Mouse (Mus musculus): ENCODE data around the gene Olfr629.
"Not testable (repeated sequence)": the region's sequence is repeated elsewhere in the genome, so short reads cannot be mapped to it uniquely, and the experiment has no call there.

Gene Olfr629

DNA sequence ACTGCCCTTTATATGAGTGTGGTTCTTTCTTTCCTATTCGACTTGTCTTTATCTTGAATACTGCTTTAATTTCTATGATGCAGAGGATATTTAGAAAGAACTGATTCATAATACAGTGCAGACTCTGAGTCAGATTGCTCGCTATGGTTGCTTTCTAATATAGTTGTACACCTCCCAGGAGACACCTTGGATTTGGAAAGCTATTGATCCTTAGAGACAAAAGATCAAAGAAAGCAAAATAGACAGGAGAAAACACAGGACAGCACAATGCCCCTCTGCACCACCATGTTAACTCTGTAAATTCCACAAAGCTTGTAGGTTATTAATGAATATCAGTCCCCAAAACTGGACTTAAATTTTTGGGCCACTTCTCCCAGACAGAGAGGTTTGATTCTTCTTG lies at the start of gene Olfr629:
Olfr629 (minus strand) TSS at position 101 of the 400 bp plus-strand sequence.
- DNase-seq (ENCODE audit: low read depth, low spot score): no peak

DNA sequence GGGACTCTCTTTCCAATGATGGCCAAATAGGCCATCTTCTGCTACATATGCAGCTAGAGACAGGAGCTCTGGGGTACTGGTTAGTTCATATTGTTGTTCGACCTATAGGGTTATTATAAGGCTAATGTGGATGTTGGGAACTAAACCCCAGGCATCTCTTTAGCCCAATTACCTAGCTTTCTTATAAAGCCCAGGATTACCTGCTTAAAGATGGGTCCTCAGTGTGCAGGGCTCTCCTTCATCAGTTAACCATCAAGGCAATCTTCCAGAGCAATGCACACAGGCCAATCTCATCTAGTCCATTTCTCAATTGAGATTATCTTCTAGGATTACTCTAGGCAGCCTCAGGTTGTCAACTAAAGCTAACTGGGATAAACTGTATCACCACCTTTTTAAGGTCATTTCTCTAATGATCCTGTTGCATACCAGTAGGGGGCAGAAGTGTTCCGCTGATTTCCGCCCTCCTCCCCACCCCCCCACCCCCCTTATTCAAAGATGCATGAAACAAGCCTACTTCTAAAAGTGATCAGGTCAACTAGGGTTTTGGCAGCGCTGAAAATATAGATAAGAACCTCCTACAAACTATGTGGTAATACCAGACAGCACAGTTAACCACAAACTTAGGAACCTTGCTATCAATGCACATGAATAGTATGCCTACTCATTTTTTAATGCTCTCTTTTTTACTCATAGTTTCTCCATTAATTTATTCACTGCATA lies 48.1 kb upstream of the Olfr629 start:
- DNase-seq (ENCODE audit: low read depth, low spot score): no peak

DNA sequence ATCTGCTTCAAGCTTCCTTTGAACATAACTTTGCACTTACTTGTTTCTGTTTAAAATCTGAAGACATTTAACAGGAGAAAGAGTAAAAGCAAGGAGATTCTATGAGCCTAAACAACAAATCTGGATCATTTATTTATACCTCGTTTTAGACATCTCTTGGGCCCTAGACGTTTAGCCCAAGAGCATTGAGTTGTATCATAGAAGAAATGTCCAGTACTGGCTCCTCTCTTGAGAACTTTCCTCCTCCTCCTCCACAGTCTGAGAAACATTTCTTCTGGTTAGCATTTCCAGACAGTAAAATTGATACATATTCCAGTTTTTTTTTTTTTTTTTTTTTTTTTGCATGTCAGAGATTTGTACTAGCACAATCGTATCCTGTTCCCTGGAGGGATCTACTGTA lies 47.0 kb upstream of the Olfr629 start, which contains the start of gene Olfr67:
Olfr67 (minus strand) TSS at position 101 of the 400 bp plus-strand sequence.
- no peak for DNase-seq (ENCODE audit: low read depth, low spot score)

DNA sequence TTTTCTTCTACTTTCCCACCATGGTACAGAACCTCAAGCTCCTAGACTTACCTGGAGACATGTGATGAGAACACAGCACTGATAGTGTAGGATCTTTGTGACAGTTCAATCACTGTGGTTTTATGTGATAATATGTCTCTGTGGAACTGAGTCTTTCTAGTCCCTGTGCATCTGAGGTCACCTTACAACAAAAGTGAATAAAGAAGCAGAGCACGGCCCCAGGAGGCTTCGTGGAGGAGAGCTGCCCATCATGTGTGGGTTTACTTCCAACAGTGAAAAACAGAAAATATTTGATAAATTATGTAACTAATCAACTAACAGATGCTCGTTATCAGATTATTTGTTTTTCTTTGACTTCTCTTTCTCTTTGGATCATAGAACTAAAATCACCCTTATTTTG lies 34.9 kb upstream of the Olfr629 start, which contains the start of gene Olfr68:
Olfr68 (minus strand) TSS at position 101 of the 400 bp plus-strand sequence.
- DNase-seq (ENCODE audit: low read depth, low spot score): no peak

DNA sequence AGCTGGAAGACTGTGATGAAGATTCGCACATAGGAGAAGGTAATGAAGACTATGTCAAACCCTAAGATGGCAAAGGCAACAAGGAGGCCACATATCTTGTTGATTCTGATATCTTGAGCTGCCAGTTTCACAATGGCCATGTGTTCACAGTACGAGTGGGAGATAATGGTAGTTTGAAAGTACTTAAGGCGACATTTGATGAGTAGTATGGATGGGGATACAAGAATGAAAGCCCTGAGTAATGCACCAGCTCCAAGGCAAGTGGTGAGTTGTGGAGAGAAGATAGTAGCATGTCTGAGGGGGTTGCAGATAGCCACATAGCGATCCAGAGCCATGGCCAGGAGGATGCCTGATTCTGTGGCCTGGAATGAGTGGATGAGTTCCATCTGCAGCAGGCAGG lies 32.9 kb upstream of the Olfr629 start:
- not testable (repeated sequence) for DNase-seq (ENCODE audit: low read depth, low spot score)

DNA sequence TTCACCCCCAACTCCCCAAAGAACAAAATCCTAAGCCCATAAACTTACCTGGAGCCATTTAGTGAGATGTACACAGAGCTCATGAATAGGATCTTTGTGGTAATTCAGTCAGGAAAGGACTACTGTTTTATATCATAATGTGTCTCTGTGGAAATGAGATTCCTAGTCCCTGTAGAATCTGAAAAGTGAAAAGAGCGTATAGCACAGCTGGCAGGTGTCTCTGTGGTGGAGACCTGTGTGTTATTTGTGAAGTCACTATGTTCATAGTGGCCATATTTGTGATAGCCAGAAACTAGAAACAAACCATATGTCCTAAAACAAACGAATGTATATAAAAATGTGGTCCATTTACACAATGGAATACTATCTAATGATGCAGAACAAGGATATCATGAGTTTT lies 26.8 kb upstream of the Olfr629 start, which contains the start of gene Olfr69:
Olfr69 (minus strand) TSS at position 101 of the 400 bp plus-strand sequence.
- no peak for DNase-seq (ENCODE audit: low read depth, low spot score)

DNA sequence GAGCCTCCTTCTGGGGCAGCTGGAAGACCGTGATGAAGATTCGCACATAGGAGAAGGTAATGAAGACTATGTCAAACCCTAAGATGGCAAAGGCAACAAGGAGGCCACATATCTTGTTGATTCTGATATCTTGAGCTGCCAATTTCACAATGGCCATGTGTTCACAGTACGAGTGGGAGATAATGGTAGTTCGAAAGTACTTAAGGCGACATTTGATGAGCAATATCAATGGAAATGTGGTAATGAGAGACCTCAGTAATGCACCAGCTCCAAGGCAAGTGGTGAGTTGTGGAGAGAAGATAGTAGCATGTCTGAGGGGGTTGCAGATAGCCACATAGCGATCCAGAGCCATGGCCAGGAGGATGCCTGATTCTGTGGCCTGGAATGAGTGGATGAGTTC lies 22.9 kb upstream of the Olfr629 start:
- DNase-seq (ENCODE audit: low read depth, low spot score): not testable (repeated sequence)

DNA sequence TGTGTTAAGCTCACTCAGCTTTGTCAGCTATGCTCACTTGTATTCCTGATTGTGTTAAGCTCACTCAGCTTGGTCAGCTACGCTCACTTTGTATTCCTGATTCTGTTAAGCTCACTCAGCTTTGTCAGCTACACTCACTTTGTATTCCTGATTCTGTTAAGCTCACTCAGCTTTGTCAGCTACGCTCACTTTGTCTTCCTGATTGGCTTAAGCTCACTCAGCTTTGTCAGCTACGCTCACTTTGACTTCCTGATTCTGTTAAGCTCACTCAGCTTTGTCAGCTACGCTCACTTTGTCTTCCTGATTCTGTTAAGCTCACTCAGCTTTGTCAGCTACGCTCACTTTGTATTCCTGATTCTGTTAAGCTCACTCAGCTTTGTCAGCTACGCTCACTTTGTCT lies 17.5 kb upstream of the Olfr629 start:
- not testable (repeated sequence) for DNase-seq (ENCODE audit: low read depth, low spot score)

DNA sequence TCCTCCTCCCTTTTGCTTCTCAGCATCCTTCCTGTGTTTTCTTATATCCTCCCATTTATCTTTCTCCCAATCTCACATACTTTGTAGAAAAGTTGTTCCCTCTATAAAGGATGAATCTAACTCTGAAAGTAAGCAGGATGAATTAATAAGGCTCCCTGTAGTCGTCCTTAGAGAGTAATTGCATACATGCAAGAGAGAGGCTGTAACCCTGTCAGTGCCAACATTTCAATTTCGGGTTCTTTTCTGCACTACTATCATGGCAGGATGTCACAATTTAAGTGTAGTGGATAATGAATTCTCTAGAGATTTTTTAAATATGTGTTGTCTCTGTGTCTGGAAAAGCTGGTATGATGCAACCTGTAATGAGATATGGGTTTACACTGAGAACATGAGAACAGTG lies 12.5 kb upstream of the Olfr629 start, which contains the start of gene Olfr630:
Olfr630 (minus strand) TSS at position 101 of the 400 bp plus-strand sequence.
- DNase-seq (ENCODE audit: low read depth, low spot score): no peak

DNA sequence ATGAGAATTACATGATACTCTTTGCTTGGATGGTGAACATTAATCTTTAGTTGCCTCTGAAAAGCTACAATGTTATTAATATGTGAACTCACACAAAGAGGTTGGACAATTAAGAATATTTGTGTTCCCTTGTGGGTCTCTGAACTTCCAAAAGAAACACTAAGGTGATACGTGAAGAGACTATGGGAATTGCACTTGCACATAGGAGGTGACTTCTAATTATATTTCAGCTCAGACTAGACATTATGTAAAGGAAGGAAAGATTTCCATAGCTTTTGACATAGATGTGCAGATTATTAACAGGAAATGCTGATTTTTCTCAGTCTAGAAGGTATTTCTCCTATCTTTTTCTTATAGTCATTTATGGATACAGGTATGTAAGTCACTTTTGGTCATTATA lies 14.7 kb downstream of the Olfr629 start, which contains the start of gene Olfr628:
Olfr628 (plus strand) TSS at position 301 of the 400 bp plus-strand sequence.
- no peak for DNase-seq (ENCODE audit: low read depth, low spot score)

DNA sequence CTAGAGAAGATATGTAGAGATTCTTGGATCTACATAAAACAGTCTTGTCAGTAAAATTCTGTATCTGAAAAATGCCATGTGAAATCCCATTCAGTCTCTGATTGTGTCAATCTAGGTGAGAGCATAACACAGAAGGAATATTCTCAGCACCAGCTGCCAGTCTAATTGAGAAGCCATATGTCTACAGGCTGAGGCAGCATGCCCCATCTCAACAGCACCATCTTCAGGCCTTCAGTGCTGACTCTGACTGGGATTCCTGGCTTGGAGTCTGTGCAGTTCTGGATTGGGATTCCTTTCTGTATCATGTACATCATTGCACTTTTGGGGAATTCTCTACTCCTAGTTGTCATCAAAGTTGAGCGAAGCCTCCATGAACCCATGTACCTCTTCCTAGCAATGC lies 28.3 kb downstream of the Olfr629 start:
- DNase-seq (ENCODE audit: low read depth, low spot score): not testable (repeated sequence)

DNA sequence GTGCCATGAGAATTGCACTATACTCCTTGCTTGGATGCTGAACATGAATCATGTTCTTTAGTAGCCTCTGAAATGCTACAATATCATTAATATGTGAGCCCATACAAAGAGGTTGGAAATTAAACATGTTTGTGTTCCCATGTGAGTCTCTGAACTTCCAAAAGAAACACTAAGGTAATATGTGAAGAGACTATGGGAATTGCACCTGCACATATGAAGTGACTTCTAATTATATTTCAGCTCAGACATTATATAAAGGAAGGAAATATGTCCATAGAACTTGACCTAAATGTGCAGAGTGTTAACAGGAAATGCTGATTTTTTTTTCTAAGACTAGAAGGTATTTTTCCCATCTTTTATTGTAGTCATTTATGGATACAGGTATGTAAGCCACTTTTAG lies 30.4 kb downstream of the Olfr629 start, which contains the start of gene Olfr243:
Olfr243 (plus strand) TSS at position 301 of the 400 bp plus-strand sequence.
- no peak for DNase-seq (ENCODE audit: low read depth, low spot score)

DNA sequence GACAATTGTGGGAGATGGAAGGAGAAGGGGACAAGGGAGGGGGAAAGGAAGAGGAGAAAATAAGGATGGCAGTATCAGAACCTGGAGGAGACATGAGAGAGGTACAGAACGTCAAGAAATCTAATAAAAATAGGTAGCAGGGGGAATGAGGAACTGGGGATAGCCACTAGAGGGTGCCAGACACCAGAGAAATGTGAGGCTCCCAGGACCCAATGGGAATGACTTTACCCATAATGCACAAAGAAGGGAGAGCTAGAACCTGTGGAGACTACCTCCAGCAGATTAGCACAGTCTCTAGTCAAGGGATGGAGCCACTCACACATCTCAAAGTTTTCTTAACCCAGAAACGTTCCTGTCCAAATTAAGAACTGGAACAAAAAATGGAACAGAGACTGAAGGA lies 32.7 kb downstream of the Olfr629 start:
- DNase-seq (ENCODE audit: low read depth, low spot score): no peak

DNA sequence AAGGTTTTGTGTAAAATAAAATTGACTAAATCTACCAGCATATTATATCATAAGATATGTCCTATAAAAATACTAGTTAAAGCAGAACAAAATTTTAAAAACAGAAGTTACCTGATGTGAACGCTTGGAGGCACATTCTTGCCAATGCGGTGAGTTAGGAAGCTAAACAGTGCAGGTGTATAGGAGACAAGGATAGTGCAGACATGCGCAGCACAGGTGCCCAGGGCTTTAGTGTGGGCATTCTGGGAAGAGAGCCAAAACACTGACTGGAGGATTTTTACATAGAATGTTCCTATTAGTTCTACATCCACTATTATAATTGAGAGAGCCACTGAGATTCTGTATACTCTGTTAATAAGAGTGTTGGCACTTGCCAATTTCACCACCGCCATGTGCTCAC lies 45.3 kb downstream of the Olfr629 start:
- DNase-seq (ENCODE audit: low read depth, low spot score): no peak
